Mouse (Mus musculus) thymus, adult 2 months (tissue): ENCODE data around the gene Ankrd61. TPM values are rescaled to one million over a fixed set of nuclear protein-coding genes. Genes with fewer than 3 reads are reported as not detected.

Experiments used
- DNase-seq: peaks from one replicate; pipeline ENCODE4 v3.0.0; 2021
- H3K27ac ChIP-seq: fragments of 200-500 bp; 2 replicates; pipeline ENCODE4 v1.5.1; 2012; ENCODE audit warnings: low read length, control low read depth; ENCODE audit not compliant: control insufficient read depth, insufficient read depth
- H3K27me3 ChIP-seq: fragments of 200-500 bp; 2 replicates; pipeline ENCODE4 v1.6.1; 2012; ENCODE audit warnings: mild to moderate bottlenecking, low read length, moderate library complexity, mixed read lengths; ENCODE audit not compliant: control insufficient read depth, insufficient read depth
- H3K36me3 ChIP-seq: fragments of 200-500 bp; 2 replicates; pipeline ENCODE4 v1.6.1; 2012; ENCODE audit warnings: mild to moderate bottlenecking, low read length, moderate library complexity; ENCODE audit not compliant: control insufficient read depth, insufficient read depth
- H3K4me1 ChIP-seq: fragments of 200-500 bp; replicated peaks from 2 replicates; pipeline ENCODE4 v1.6.1; 2012; ENCODE audit warnings: low read length; ENCODE audit not compliant: control insufficient read depth, insufficient read depth
- H3K4me3 ChIP-seq: fragments of 200-500 bp; 2 replicates; pipeline ENCODE4 v1.5.1; 2012; ENCODE audit warnings: mild to moderate bottlenecking, low read length, control low read depth, moderate library complexity; ENCODE audit not compliant: control insufficient read depth, insufficient read depth
- CTCF ChIP-seq: fragments of 200-500 bp; IDR thresholded peaks from 2 replicates; pipeline ENCODE4 v1.5.1; 2012; ENCODE audit warnings: mild to moderate bottlenecking, control low read depth, low read length, moderate library complexity, borderline replicate concordance; ENCODE audit not compliant: control insufficient read depth, poor library complexity, insufficient read depth; ENCODE audit errors: extremely low read depth
- POLR2A ChIP-seq: fragments of 200-500 bp; IDR thresholded peaks from 2 replicates; pipeline ENCODE4 v1.6.1; 2012; ENCODE audit warnings: mild to moderate bottlenecking, low read length, control low read depth, moderate library complexity; ENCODE audit not compliant: control insufficient read depth, poor library complexity, insufficient read depth; ENCODE audit errors: extremely low read depth
- WGBS: fragments of 180-500 bp; shearing (Covaris S2); methylation state at CpG from one replicate; pipeline ENCODE4 v1.1.7; 2018; 5-methylcytosine and 5-hydroxymethylcytosine counted together
- polyA plus RNA-seq: library from polyadenylated mRNA; depleted of rRNA; stranded (reverse); fragments of >200 nt; gene quantifications from 2 replicates; pipeline ENCODE4 v1.2.3, GENCODE M21; 2012; rRNA removed

The Ankrd61 gene
- polyA plus RNA-seq: not detected in 2 replicates

GRCm38 (mm10) chr5:143897635-143898330 lies at the start of gene Ankrd61:
Gene Ankrd61, minus strand, starts transcription at chr5:143897685.
- no peak within 1 kb of the TSS for H3K4me3 ChIP-seq
- no peaks in the 10 kb centered on the region for H3K27me3 ChIP-seq
- H3K27ac ChIP-seq: no peak within 1 kb of the TSS
- no peak for TF ChIP-seq POLR2A
- no peak for TF ChIP-seq CTCF
- H3K4me1 ChIP-seq: no peaks in the 10 kb centered on the region
- WGBS: 96% methylated on average over 14 of the region's 14 CpGs
- H3K36me3 ChIP-seq: peaks cover 31% of the 10 kb centered on the region
- no peak for DNase-seq

GRCm38 (mm10) chr5:143943231-143944125 lies 46.0 kb upstream of the Ankrd61 start:
- 93% methylated on average over 14 of the region's 14 CpGs for WGBS
- H3K27ac ChIP-seq: no peak overlapping the region
- no peak for DNase-seq
- no peaks in the 10 kb centered on the region for H3K36me3 ChIP-seq
- H3K4me3 ChIP-seq: no peak overlapping the region
- H3K4me1 ChIP-seq: no peaks in the 10 kb centered on the region
- no peaks in the 10 kb centered on the region for H3K27me3 ChIP-seq
- TF ChIP-seq POLR2A (no peak), CTCF (no peak)

- no peak for DNase-seq
- Histone ChIP-seq H3K27me3 (no peaks in the 10 kb centered on the region), H3K36me3 (no peaks in the 10 kb centered on the region), H3K27ac (no peak overlapping the region), H3K4me1 (no peaks in the 10 kb centered on the region), H3K4me3 (no peak overlapping the region)
- no peak for TF ChIP-seq CTCF
- no peak for TF ChIP-seq POLR2A
- WGBS: 14% methylated on average over 10 of the region's 10 CpGs
These were observed 44.1 kb upstream of the Ankrd61 start for GRCm38 (mm10) chr5:143941588-143941987.

GRCm38 (mm10) chr5:143936156-143936555 lies 38.7 kb upstream of the Ankrd61 start:
- WGBS: 92% methylated on average over 9 of the region's 9 CpGs
- no peak overlapping the region for H3K27ac ChIP-seq
- peaks cover 6% of the 10 kb centered on the region; the same call in 1 of the 2 replicates for H3K36me3 ChIP-seq
- H3K4me3 ChIP-seq: no peak overlapping the region
- DNase-seq: no peak
- no peaks in the 10 kb centered on the region for H3K4me1 ChIP-seq
- H3K27me3 ChIP-seq: no peaks in the 10 kb centered on the region
- TF ChIP-seq CTCF: no peak
- no peak for TF ChIP-seq POLR2A

- H3K36me3 ChIP-seq: peaks cover 25% of the 10 kb centered on the region
- H3K27me3 ChIP-seq: no peaks in the 10 kb centered on the region
- no peaks in the 10 kb centered on the region for H3K4me1 ChIP-seq
- WGBS: 98% methylated on average over 1 of the region's 1 CpGs
- no peak for DNase-seq
- no peak overlapping the region for H3K4me3 ChIP-seq
- H3K27ac ChIP-seq: no peak overlapping the region
- no peak for TF ChIP-seq POLR2A
- TF ChIP-seq CTCF: no peak
These were observed 36.4 kb upstream of the Ankrd61 start for GRCm38 (mm10) chr5:143933875-143934274.

GRCm38 (mm10) chr5:143933414-143933813 lies 35.9 kb upstream of the Ankrd61 start:
- DNase-seq: no peak
- H3K4me1 ChIP-seq: no peaks in the 10 kb centered on the region
- TF ChIP-seq POLR2A (no peak), CTCF (no peak)
- H3K27me3 ChIP-seq: no peaks in the 10 kb centered on the region
- H3K36me3 ChIP-seq: peaks cover 30% of the 10 kb centered on the region
- H3K27ac ChIP-seq: no peak overlapping the region
- 96% methylated on average over 11 of the region's 11 CpGs for WGBS
- no peak overlapping the region for H3K4me3 ChIP-seq
